Mouse (Mus musculus): ENCODE data around the gene Ccdc171. TPM values are rescaled to one million over a fixed set of nuclear protein-coding genes. Genes with fewer than 3 reads are reported as not detected.
A peak's percentile ranks its signal among the peaks of the same experiment; 100 is the strongest.

The Ccdc171 gene
- total RNA-seq, 2 experiments from 2014 or later = 1.7 to 2.4 TPM

DNA sequence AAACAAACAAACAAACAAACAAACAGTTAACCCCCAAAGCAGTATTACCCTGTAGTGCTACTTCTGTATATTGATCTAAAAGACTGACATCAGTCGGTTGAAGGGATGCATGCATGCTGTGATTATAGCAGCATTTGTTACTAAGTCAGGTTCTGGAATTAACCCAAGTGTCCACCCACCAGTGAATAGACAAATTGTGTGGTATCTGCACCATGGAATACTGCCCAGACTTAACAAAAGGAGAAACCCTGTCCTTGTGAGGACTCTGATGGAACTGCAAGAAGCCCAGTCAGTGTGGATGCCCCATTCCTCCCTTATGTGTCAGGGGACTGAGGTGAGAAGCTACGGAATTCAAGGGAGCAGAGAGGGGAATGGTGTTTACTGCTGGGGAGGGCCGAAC lies 336.4 kb downstream of the Ccdc171 start:
- peak in 1 of 2 experiments; percentile 20 for DNase-seq (ENCODE audit: low spot score in 2 of 2)
- intact Hi-C loops (cut with DNase I) = no loop called here

DNA sequence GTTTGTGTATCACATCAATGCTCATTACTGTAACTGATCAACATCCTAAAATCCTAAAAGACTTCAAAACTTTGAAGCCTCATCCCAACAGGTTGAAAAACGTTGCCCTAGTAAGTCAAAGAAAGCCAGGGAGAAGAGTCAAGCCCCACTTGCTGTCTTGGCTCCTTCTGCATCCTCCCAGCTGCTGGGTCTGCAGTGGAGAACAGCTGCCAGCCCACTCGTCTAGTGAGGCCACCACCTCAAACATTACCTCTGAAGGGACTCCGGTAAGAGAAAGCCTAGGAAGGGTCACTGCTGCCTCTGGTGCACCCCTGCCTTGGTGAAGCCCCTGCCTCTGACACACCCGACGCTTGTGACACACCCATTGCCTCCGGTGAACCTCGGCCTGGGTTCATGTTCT lies 336.9 kb downstream of the Ccdc171 start:
- DNase-seq (ENCODE audit: low spot score in 2 of 2) = no peak
- intact Hi-C loops (cut with DNase I) = no loop called here

- intact Hi-C loops (cut with DNase I) = no loop called here
- no peak for DNase-seq (ENCODE audit: low spot score in 2 of 2)
Measured at GRCm38 (mm10) chr4:83876600-83876999, 351.3 kb downstream of the Ccdc171 start.

DNA sequence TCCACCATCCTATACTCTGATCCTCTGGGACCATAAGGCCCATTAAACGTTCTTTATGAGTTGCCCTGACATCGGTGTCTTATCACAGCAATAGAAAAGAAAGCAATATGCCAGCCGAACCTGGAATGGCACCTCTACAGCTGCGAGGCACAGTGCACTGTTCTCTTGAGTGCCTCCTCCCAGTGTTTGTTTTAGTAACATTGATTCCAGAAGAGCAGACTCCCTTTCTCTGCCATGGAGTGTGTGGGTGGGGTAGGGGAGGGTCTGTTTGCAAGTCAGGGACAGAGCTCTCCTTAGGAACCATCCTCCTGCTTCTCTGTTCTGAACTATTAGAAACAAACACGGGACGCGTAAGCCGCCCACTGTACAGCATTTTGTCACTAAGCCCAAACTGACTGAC lies 352.9 kb downstream of the Ccdc171 start:
- no peak for DNase-seq (ENCODE audit: low spot score in 2 of 2)

GRCm38 (mm10) chr4:83888459-83889054 lies 363.2 kb downstream of the Ccdc171 start:
- no peak for DNase-seq (ENCODE audit: low spot score in 2 of 2)
- intact Hi-C loops (cut with DNase I) = no loop called here

More for the DNA sequence above, 352.9 kb downstream of the Ccdc171 start:
- intact Hi-C loops (cut with DNase I) = no loop called here

- intact Hi-C loops (cut with DNase I) = no loop called here
- DNase-seq (ENCODE audit: low spot score in 2 of 2) = no peak
Measured at GRCm38 (mm10) chr4:83902081-83902645, 376.8 kb downstream of the Ccdc171 start.

Other genes with a start within 250 kb of the Ccdc171 start
- 10 to 100 TPM; 46.6 to 54.0 TPM for gene Ttc39b, start 201.3 kb upstream of the Ccdc171 start, total RNA-seq (2021)
- gene Snapc3, start 107.8 kb upstream of the Ccdc171 start, total RNA-seq (2021) = 10 to 100 TPM; 40.3 to 43.8 TPM
- gene Psip1, start 39.1 kb upstream of the Ccdc171 start, total RNA-seq (2021) = 100 to 1,000 TPM; 182 to 200 TPM